Mouse (Mus musculus): ENCODE measurements at regions not wholly inside any gene's neighbourhood (a gene's known extent, or its start where the extent isn't known, plus 50 kb on each side); places are given as distances from the start of the nearest gene placed in this dataset.

- TF ChIP-seq NELFE (IDR thresholded peaks at IDR 0.05; ENCODE audit: low read depth, low read length) = no peak
- TF ChIP-seq CTCF (IDR thresholded peaks at IDR 0.05 in 2 of 3, conservative IDR thresholded peaks at IDR 0.05 in 1 of 3; ENCODE audit: control insufficient read depth in 1 of 3, insufficient read depth in 1 of 3, low read depth in 2 of 3, low read length in 3 of 3, poor library complexity in 1 of 3, severe bottlenecking in 1 of 3) = no peak
- TF ChIP-seq GABPA (IDR thresholded peaks at IDR 0.05; ENCODE audit: low read depth, low read length) = no peak
- no peak for TF ChIP-seq ZKSCAN1 (IDR thresholded peaks at IDR 0.05; ENCODE audit: low read depth, low read length)
- no peak for TF ChIP-seq POLR2A (IDR thresholded peaks at IDR 0.05; ENCODE audit: control insufficient read depth in 1 of 2, insufficient read depth in 1 of 2, low read depth in 1 of 2, low read length in 2 of 2, poor library complexity in 1 of 2)
- no peak for TF ChIP-seq USF1 (IDR thresholded peaks at IDR 0.05; ENCODE audit: low read depth, low read length)
- TF ChIP-seq SIN3A (IDR thresholded peaks at IDR 0.05; ENCODE audit: low read length) = no peak
- no peak for TF ChIP-seq MYC (IDR thresholded peaks at IDR 0.05; ENCODE audit: low read depth, low read length)
- no peak for TF ChIP-seq EP300 (IDR thresholded peaks at IDR 0.05; ENCODE audit: low read depth in 1 of 2, low read length in 2 of 2)
- no peak for TF ChIP-seq HCFC1 (IDR thresholded peaks at IDR 0.05; ENCODE audit: low read depth, low read length)
- TF ChIP-seq SMC3 (IDR thresholded peaks at IDR 0.05; ENCODE audit: low read depth, low read length) = no peak
- no peak for TF ChIP-seq RAD21 (IDR thresholded peaks at IDR 0.05; ENCODE audit: low read depth, low read length)
- TF ChIP-seq CHD1 (IDR thresholded peaks at IDR 0.05; ENCODE audit: low read depth, low read length) = no peak
These were observed 422.9 kb upstream of the Smim15 start for GRCm38 (mm10) chr13:107621337-107621736.
